Mouse (Mus musculus): ENCODE data around the gene Clec12a. TPM values are rescaled to one million over a fixed set of nuclear protein-coding genes. Genes with fewer than 3 reads are reported as not detected.
"Not testable (repeated sequence)": the region's sequence is repeated elsewhere in the genome, so short reads cannot be mapped to it uniquely, and the experiment has no call there.

Clec12a gene
- not detected in 2 replicates for polyA plus RNA-seq (2012; ENCODE audit: insufficient read depth, insufficient read length, low replicate concordance, missing spikeins)

GRCm38 (mm10) chr6:129342391-129342790 lies at the start of gene Clec12a:
TSS of gene Clec12a (plus strand) at chr6:129342691.
- not testable (repeated sequence) for H3K4me3 ChIP-seq (ENCODE audit: insufficient read depth, low read depth, low read length); H3K27ac ChIP-seq (ENCODE audit: insufficient read depth, low read depth, low read length); H3K4me1 ChIP-seq (ENCODE audit: control insufficient read depth, insufficient read depth, low read length)
- WGBS, result 79% methylated on average over 4 of the region's 4 CpGs

- no peaks in the 10 kb centered on the region for H3K4me1 ChIP-seq (ENCODE audit: control insufficient read depth, insufficient read depth, low read length)
- H3K27ac ChIP-seq (ENCODE audit: insufficient read depth, low read depth, low read length), result no peak overlapping the region
- TF ChIP-seq CTCF (IDR thresholded peaks at IDR 0.05; ENCODE audit: insufficient read depth, low read depth, low read length) (no peak), POLR2A (IDR thresholded peaks at IDR 0.05; ENCODE audit: insufficient read depth, low read depth, low read length) (no peak)
- 77% methylated on average over 1 of the region's 1 CpGs for WGBS
- H3K4me3 ChIP-seq (ENCODE audit: insufficient read depth, low read depth, low read length), result no peak overlapping the region
Measured at GRCm38 (mm10) chr6:129304180-129304579, 38.3 kb upstream of the Clec12a start.

- Histone ChIP-seq H3K4me3 (ENCODE audit: insufficient read depth, low read depth, low read length) (no peak overlapping the region), H3K27ac (ENCODE audit: insufficient read depth, low read depth, low read length) (no peak overlapping the region), H3K4me1 (ENCODE audit: control insufficient read depth, insufficient read depth, low read length) (no peaks in the 10 kb centered on the region)
- TF ChIP-seq POLR2A (IDR thresholded peaks at IDR 0.05; ENCODE audit: insufficient read depth, low read depth, low read length) (no peak), CTCF (IDR thresholded peaks at IDR 0.05; ENCODE audit: insufficient read depth, low read depth, low read length) (no peak)
- 85% methylated on average over 3 of the region's 3 CpGs for WGBS
Measured at GRCm38 (mm10) chr6:129312499-129312898, 30.0 kb upstream of the Clec12a start.

GRCm38 (mm10) chr6:129314655-129315168 lies 27.8 kb upstream of the Clec12a start:
- TF ChIP-seq CTCF (IDR thresholded peaks at IDR 0.05; ENCODE audit: insufficient read depth, low read depth, low read length) (no peak), POLR2A (IDR thresholded peaks at IDR 0.05; ENCODE audit: insufficient read depth, low read depth, low read length) (no peak)
- Histone ChIP-seq H3K4me1 (ENCODE audit: control insufficient read depth, insufficient read depth, low read length) (no peaks in the 10 kb centered on the region), H3K4me3 (ENCODE audit: insufficient read depth, low read depth, low read length) (no peak overlapping the region), H3K27ac (ENCODE audit: insufficient read depth, low read depth, low read length) (no peak overlapping the region)
- WGBS, result 85% methylated on average over 3 of the region's 3 CpGs

- H3K4me1 ChIP-seq (ENCODE audit: control insufficient read depth, insufficient read depth, low read length), result no peaks in the 10 kb centered on the region
- H3K4me3 ChIP-seq (ENCODE audit: insufficient read depth, low read depth, low read length), result no peak overlapping the region
- 79% methylated on average over 1 of the region's 1 CpGs for WGBS
- H3K27ac ChIP-seq (ENCODE audit: insufficient read depth, low read depth, low read length), result no peak overlapping the region
- TF ChIP-seq CTCF (IDR thresholded peaks at IDR 0.05; ENCODE audit: insufficient read depth, low read depth, low read length) (no peak), POLR2A (IDR thresholded peaks at IDR 0.05; ENCODE audit: insufficient read depth, low read depth, low read length) (no peak)
Measured at GRCm38 (mm10) chr6:129315698-129316097, 26.8 kb upstream of the Clec12a start.

GRCm38 (mm10) chr6:129316463-129316862 lies 26.0 kb upstream of the Clec12a start:
- Histone ChIP-seq H3K4me1 (ENCODE audit: control insufficient read depth, insufficient read depth, low read length) (no peaks in the 10 kb centered on the region), H3K4me3 (ENCODE audit: insufficient read depth, low read depth, low read length) (no peak overlapping the region), H3K27ac (ENCODE audit: insufficient read depth, low read depth, low read length) (no peak overlapping the region)
- no peak for TF ChIP-seq POLR2A (IDR thresholded peaks at IDR 0.05; ENCODE audit: insufficient read depth, low read depth, low read length)
- TF ChIP-seq CTCF (IDR thresholded peaks at IDR 0.05; ENCODE audit: insufficient read depth, low read depth, low read length), result no peak
- 76% methylated on average over 2 of the region's 2 CpGs for WGBS

- 63% methylated on average over 1 of the region's 1 CpGs for WGBS
- Histone ChIP-seq H3K27ac (ENCODE audit: insufficient read depth, low read depth, low read length) (no peak overlapping the region), H3K4me3 (ENCODE audit: insufficient read depth, low read depth, low read length) (no peak overlapping the region), H3K4me1 (ENCODE audit: control insufficient read depth, insufficient read depth, low read length) (no peaks in the 10 kb centered on the region)
- TF ChIP-seq CTCF (IDR thresholded peaks at IDR 0.05; ENCODE audit: insufficient read depth, low read depth, low read length) (no peak), POLR2A (IDR thresholded peaks at IDR 0.05; ENCODE audit: insufficient read depth, low read depth, low read length) (no peak)
Measured at GRCm38 (mm10) chr6:129318395-129318794, 24.1 kb upstream of the Clec12a start.

- Histone ChIP-seq H3K27ac (ENCODE audit: insufficient read depth, low read depth, low read length) (no peak overlapping the region), H3K4me3 (ENCODE audit: insufficient read depth, low read depth, low read length) (no peak overlapping the region), H3K4me1 (ENCODE audit: control insufficient read depth, insufficient read depth, low read length) (no peaks in the 10 kb centered on the region)
- WGBS, result 80% methylated on average over 4 of the region's 4 CpGs
- TF ChIP-seq CTCF (IDR thresholded peaks at IDR 0.05; ENCODE audit: insufficient read depth, low read depth, low read length) (no peak), POLR2A (IDR thresholded peaks at IDR 0.05; ENCODE audit: insufficient read depth, low read depth, low read length) (no peak)
Measured at GRCm38 (mm10) chr6:129319331-129319730, 23.2 kb upstream of the Clec12a start.

- Histone ChIP-seq H3K27ac (ENCODE audit: insufficient read depth, low read depth, low read length) (no peak overlapping the region), H3K4me3 (ENCODE audit: insufficient read depth, low read depth, low read length) (no peak overlapping the region), H3K4me1 (ENCODE audit: control insufficient read depth, insufficient read depth, low read length) (no peaks in the 10 kb centered on the region)
- TF ChIP-seq CTCF (IDR thresholded peaks at IDR 0.05; ENCODE audit: insufficient read depth, low read depth, low read length) (no peak), POLR2A (IDR thresholded peaks at IDR 0.05; ENCODE audit: insufficient read depth, low read depth, low read length) (no peak)
- 87% methylated on average over 1 of the region's 1 CpGs for WGBS
Measured at GRCm38 (mm10) chr6:129326016-129326415, 16.5 kb upstream of the Clec12a start.
